Mouse (Mus musculus) liver, embryonic 14.5 days (tissue): ENCODE data around the gene Fbxw7. TPM values are rescaled to one million over a fixed set of nuclear protein-coding genes. Genes with fewer than 3 reads are reported as not detected.

Source experiments
- ATAC-seq: fragments of 200-750 bp; cut with Nextera tagmentation; 2 replicates; pipeline ENCODE4 v1.8.0; 2017; ENCODE audit warnings: moderate number of reproducible peaks, mild to moderate bottlenecking, moderate library complexity; ENCODE audit not compliant: insufficient read depth
- DNase-seq, 3 experiments: peaks; one replicate each; pipeline ENCODE4 v3.0.0-alpha.2; 2012 to 2013; ENCODE audit warnings: low read depth in 3 of 3, low spot score in 3 of 3
- H3K27ac ChIP-seq: fragments of 300-500 bp; sonication (generic); 2 replicates; pipeline ENCODE4 v1.5.1; 2014; ENCODE audit warnings: moderate library complexity, mild to moderate bottlenecking, control low read depth, inconsistent platforms
- H3K27me3 ChIP-seq: fragments of 300-500 bp; sonication (generic); 2 replicates; pipeline ENCODE4 v1.6.1; 2014; ENCODE audit warnings: mild to moderate bottlenecking, low read length, moderate library complexity; ENCODE audit not compliant: control insufficient read depth, insufficient read depth
- H3K36me3 ChIP-seq: fragments of 300-500 bp; sonication (generic); replicated peaks from 2 replicates; pipeline ENCODE4 v1.6.1; 2014; ENCODE audit warnings: low read depth; ENCODE audit not compliant: control insufficient read depth, insufficient read depth
- H3K4me1 ChIP-seq, 2 experiments: fragments of 200-500 bp in 1 of 2; fragments of 300-500 bp in 1 of 2; sonication (generic) in 1 of 2; replicated peaks; 2 replicates each; pipeline ENCODE4 v1.6.1; 2012 to 2014; ENCODE audit warnings: antibody characterized with exemption in 1 of 2, inconsistent platforms in 1 of 2, low read length in 1 of 2; ENCODE audit not compliant: control insufficient read depth in 2 of 2, insufficient read depth in 2 of 2
- H3K4me2 ChIP-seq: fragments of 300-500 bp; sonication (generic); 2 replicates; pipeline ENCODE4 v1.6.1; 2014; ENCODE audit warnings: low read depth, mild to moderate bottlenecking, control low read depth, moderate library complexity
- H3K4me3 ChIP-seq, 2 experiments: fragments of 200-500 bp in 1 of 2; fragments of 300-500 bp in 1 of 2; sonication (generic) in 1 of 2; 2 replicates each; pipeline ENCODE4 v1.5.1; 2012 to 2014; ENCODE audit warnings: low read depth in 2 of 2, low read length in 2 of 2, mild to moderate bottlenecking in 2 of 2, control low read depth in 1 of 2, inconsistent platforms in 1 of 2, moderate library complexity in 1 of 2; ENCODE audit not compliant: insufficient read depth in 1 of 2
- H3K9ac ChIP-seq: fragments of 300-500 bp; sonication (generic); replicated peaks from 2 replicates; pipeline ENCODE4 v1.6.1; 2014; ENCODE audit warnings: mild to moderate bottlenecking, control low read depth, moderate library complexity
- H3K9me3 ChIP-seq: fragments of 300-500 bp; sonication (generic); 2 replicates; pipeline ENCODE4 v1.6.1; 2016; ENCODE audit warnings: low read length, mixed read lengths; ENCODE audit not compliant: control insufficient read depth
- CTCF ChIP-seq: IDR thresholded peaks from 2 replicates; pipeline ENCODE4 v1.5.1; 2016; ENCODE audit warnings: antibody characterized with exemption, low read depth, control low read depth
- EP300 ChIP-seq: IDR thresholded peaks from 2 replicates; pipeline ENCODE4 v1.6.1; 2016; ENCODE audit warnings: antibody characterized with exemption, low read depth
- WGBS: fragments of 180-500 bp; shearing (Covaris S2); extraction: QIAGEN DNeasy Blood & Tissue Kit; methylation state at CpG from one replicate; pipeline ENCODE4 v1.1.7; 2014; ENCODE audit not compliant: insufficient replicate concordance; 5-methylcytosine and 5-hydroxymethylcytosine counted together
- polyA plus RNA-seq, 2 experiments: library from polyadenylated mRNA; depleted of rRNA in 1 of 2; stranded (reverse) in 1 of 2; unstranded in 1 of 2; fragments of >200 nt; fragmentation: Nextera tagmentation in 1 of 2; extraction: Ambion mirVana in 1 of 2; gene quantifications; 2 replicates each; pipeline versions ENCODE4 v1.2.1 to v1.2.3; 2012 to 2014

The Fbxw7 gene
- polyA plus RNA-seq, 2 experiments: 2.4 to 2.5 TPM

GRCm38 (mm10) chr3:84804036-84804435 lies 11.0 kb upstream of the Fbxw7 start:
- ATAC-seq (no peak), DNase-seq (peak; percentile 25 to 42 (median 33))
- Histone ChIP-seq H3K9ac (no peak overlapping the region), H3K36me3 (no peaks in the 10 kb centered on the region), H3K9me3 (no peaks in the 10 kb centered on the region), H3K27ac (no peak overlapping the region), H3K27me3 (no peaks in the 10 kb centered on the region), H3K4me1 (peaks cover 11% of the 10 kb centered on the region in 2 experiments), H3K4me3 (no peak overlapping the region), H3K4me2 (peak overlapping the region; percentile 34)
- 19% methylated on average over 9 of the region's 9 CpGs for WGBS
- TF ChIP-seq EP300 (no peak), CTCF (no peak)

GRCm38 (mm10) chr3:84806206-84806605 lies 8.9 kb upstream of the Fbxw7 start:
- 76% methylated on average over 2 of the region's 2 CpGs for WGBS
- no peak for ATAC-seq
- Histone ChIP-seq H3K4me1 (peaks cover 7 to 11% of the 10 kb centered on the region in 2 experiments), H3K27ac (no peak overlapping the region), H3K9me3 (no peaks in the 10 kb centered on the region), H3K4me3 (no peak overlapping the region), H3K4me2 (no peak overlapping the region), H3K27me3 (no peaks in the 10 kb centered on the region), H3K9ac (no peak overlapping the region), H3K36me3 (no peaks in the 10 kb centered on the region)
- no peak for DNase-seq
- TF ChIP-seq EP300: no peak
- no peak for TF ChIP-seq CTCF

GRCm38 (mm10) chr3:84807826-84808225 lies 7.2 kb upstream of the Fbxw7 start:
- ATAC-seq: no peak
- Histone ChIP-seq H3K9me3 (no peaks in the 10 kb centered on the region), H3K27ac (no peak overlapping the region), H3K9ac (no peak overlapping the region), H3K4me3 (no peak overlapping the region), H3K4me2 (no peak overlapping the region), H3K27me3 (no peaks in the 10 kb centered on the region), H3K4me1 (peaks cover 8 to 14% of the 10 kb centered on the region in 2 experiments), H3K36me3 (no peaks in the 10 kb centered on the region)
- TF ChIP-seq EP300 (no peak), CTCF (no peak)
- WGBS: 49% methylated on average over 3 of the region's 3 CpGs
- DNase-seq: no peak

- H3K4me1 ChIP-seq: peaks cover 9 to 15% of the 10 kb centered on the region in 2 experiments
- no peak overlapping the region for H3K27ac ChIP-seq
- no peaks in the 10 kb centered on the region for H3K27me3 ChIP-seq
- no peak overlapping the region for H3K4me3 ChIP-seq
- no peaks in the 10 kb centered on the region for H3K9me3 ChIP-seq
- DNase-seq (no peak), ATAC-seq (no peak)
- no peak for TF ChIP-seq CTCF
- no peak overlapping the region for H3K4me2 ChIP-seq
- H3K9ac ChIP-seq: no peak overlapping the region
- H3K36me3 ChIP-seq: no peaks in the 10 kb centered on the region
These were observed 6.2 kb upstream of the Fbxw7 start for GRCm38 (mm10) chr3:84808906-84809305.

GRCm38 (mm10) chr3:84810803-84811202 lies 4.3 kb upstream of the Fbxw7 start:
- H3K4me2 ChIP-seq: no peak overlapping the region
- no peak for ATAC-seq

More at GRCm38 (mm10) chr3:84810803-84811202, 4.3 kb upstream of the Fbxw7 start:
- H3K27ac ChIP-seq: no peak overlapping the region
- DNase-seq: no peak
- H3K9ac ChIP-seq: no peak overlapping the region
- TF ChIP-seq CTCF (0 out of 2 replicates have a peak, but pooled peaks have one; percentile 5), EP300 (no peak)
- peaks cover 5 to 7% of the 10 kb centered on the region in 2 experiments for H3K4me1 ChIP-seq
- H3K27me3 ChIP-seq: no peaks in the 10 kb centered on the region
- H3K4me3 ChIP-seq: no peak overlapping the region
- no peaks in the 10 kb centered on the region for H3K36me3 ChIP-seq
- no peaks in the 10 kb centered on the region for H3K9me3 ChIP-seq
